Mouse (Mus musculus) CH12.LX (cell line): ENCODE measurements around the gene F2rl1. TPM values are rescaled to one million over a fixed set of nuclear protein-coding genes. Genes with fewer than 3 reads are reported as not detected.

Source experiments
- DNase-seq: peaks from one replicate; pipeline ENCODE4 v3.0.0-alpha.2; 2013; ENCODE audit errors: extremely low read depth
- H3K27ac ChIP-seq: 2 replicates; pipeline ENCODE4 v1.5.1; 2012; ENCODE audit warnings: low read depth, mild to moderate bottlenecking, control low read depth, moderate library complexity; ENCODE audit not compliant: insufficient read depth
- H3K27me3 ChIP-seq: replicated peaks from 2 replicates; pipeline ENCODE3; 2012; ENCODE audit warnings: inconsistent platforms
- H3K36me3 ChIP-seq, 2 experiments: replicated peaks in 1 of 2; 2 replicates each; pipeline versions ENCODE3 to v1.6.1; 2012; ENCODE audit warnings: inconsistent platforms in 1 of 2, low read length in 1 of 2, mild to moderate bottlenecking in 1 of 2, mixed read lengths in 1 of 2, moderate library complexity in 1 of 2; ENCODE audit not compliant: control insufficient read depth in 1 of 2, insufficient read depth in 1 of 2
- H3K4me1 ChIP-seq, 2 experiments: 2 replicates each; pipeline ENCODE4 v1.6.1; 2012; ENCODE audit warnings: inconsistent platforms in 1 of 2, moderate library complexity in 1 of 2; ENCODE audit not compliant: insufficient read depth in 2 of 2, control insufficient read depth in 1 of 2
- H3K4me2 ChIP-seq: 2 replicates; pipeline ENCODE4 v1.6.1; 2012; ENCODE audit warnings: low read depth, mild to moderate bottlenecking, control low read depth; ENCODE audit not compliant: poor library complexity, insufficient read depth, severe bottlenecking
- H3K4me3 ChIP-seq, 3 experiments: fragments of 150-350 bp in 1 of 3; sonication (generic) in 1 of 3; replicated peaks in 1 of 3; 2 replicates each; pipeline versions ENCODE3 to v1.5.1; 2011 to 2012; ENCODE audit warnings: low read depth in 2 of 3, low read length in 2 of 3, mild to moderate bottlenecking in 2 of 3, moderate library complexity in 2 of 3, control low read depth in 1 of 3, improper control_type of control experiment in 1 of 3, inconsistent platforms in 1 of 3, mixed read lengths in 1 of 3; ENCODE audit not compliant: poor library complexity in 1 of 3
- H3K79me2 ChIP-seq: replicated peaks from 2 replicates; pipeline ENCODE4 v1.6.1; 2012; ENCODE audit warnings: mild to moderate bottlenecking, moderate library complexity; ENCODE audit not compliant: control insufficient read depth, poor library complexity, insufficient read depth, severe bottlenecking; ENCODE audit errors: extremely low read depth
- H3K9ac ChIP-seq: 2 replicates; pipeline ENCODE4 v1.6.1; 2012; ENCODE audit warnings: low read depth, mild to moderate bottlenecking, control low read depth, moderate library complexity; ENCODE audit not compliant: insufficient read depth
- H3K9me3 ChIP-seq: replicated peaks from 2 replicates; pipeline ENCODE3; 2012; ENCODE audit warnings: low read length, inconsistent platforms, mixed read lengths
- BHLHE40 ChIP-seq: IDR thresholded peaks from 2 replicates; pipeline ENCODE4 v1.6.1; 2011; ENCODE audit warnings: mild to moderate bottlenecking, low read depth, low read length, improper control_type of control experiment
- CHD1 ChIP-seq: IDR thresholded peaks from 2 replicates; pipeline ENCODE4 v1.6.1; 2012; ENCODE audit warnings: low read depth, low read length, improper control_type of control experiment, inconsistent platforms
- CHD2 ChIP-seq: IDR thresholded peaks from 2 replicates; pipeline ENCODE4 v1.6.1; 2011; ENCODE audit warnings: low read length, improper control_type of control experiment
- E2F4 ChIP-seq: IDR thresholded peaks from 2 replicates; pipeline ENCODE4 v1.6.1; 2011; ENCODE audit warnings: low read depth, low read length, improper control_type of control experiment; ENCODE audit not compliant: insufficient replicate concordance
- EP300 ChIP-seq: IDR thresholded peaks from 2 replicates; pipeline ENCODE4 v1.6.1; 2011; ENCODE audit warnings: low read length, improper control_type of control experiment
- ETS1 ChIP-seq: conservative IDR thresholded peaks from 2 replicates; pipeline ENCODE4 v1.6.1; 2012; ENCODE audit warnings: low read depth, mild to moderate bottlenecking, inconsistent platforms, low read length, improper control_type of control experiment, moderate library complexity
- GABPA ChIP-seq: IDR thresholded peaks from 2 replicates; pipeline ENCODE4 v1.6.1; 2012; ENCODE audit warnings: low read depth, low read length, improper control_type of control experiment, inconsistent platforms; ENCODE audit not compliant: insufficient replicate concordance
- JUN ChIP-seq: IDR thresholded peaks from 2 replicates; pipeline ENCODE4 v1.6.1; 2011; ENCODE audit warnings: low read depth, mild to moderate bottlenecking, low read length, improper control_type of control experiment, moderate library complexity; ENCODE audit not compliant: insufficient read depth
- JUND ChIP-seq: conservative IDR thresholded peaks from 2 replicates; pipeline ENCODE4 v1.6.1; 2011; ENCODE audit warnings: low read depth, low read length, improper control_type of control experiment
- KAT2A ChIP-seq: IDR thresholded peaks from 2 replicates; pipeline ENCODE4 v1.6.1; 2012; ENCODE audit warnings: low read length, improper control_type of control experiment, inconsistent platforms; ENCODE audit not compliant: insufficient replicate concordance
- MAFK ChIP-seq: IDR thresholded peaks from 2 replicates; pipeline ENCODE4 v1.6.1; 2011; ENCODE audit warnings: low read length, improper control_type of control experiment; ENCODE audit not compliant: insufficient replicate concordance
- MAX ChIP-seq: IDR thresholded peaks from 2 replicates; pipeline ENCODE4 v1.6.1; 2011; ENCODE audit warnings: low read length, improper control_type of control experiment
- MXI1 ChIP-seq: IDR thresholded peaks from 2 replicates; pipeline ENCODE4 v1.6.1; 2011; ENCODE audit warnings: mild to moderate bottlenecking, low read depth, low read length, improper control_type of control experiment
- MYC ChIP-seq: IDR thresholded peaks from 2 replicates; pipeline ENCODE4 v1.6.1; 2011; ENCODE audit warnings: low read depth, mild to moderate bottlenecking, improper control_type of control experiment, low read length
- NELFE ChIP-seq: IDR thresholded peaks from 2 replicates; pipeline ENCODE4 v1.6.1; 2011; ENCODE audit warnings: low read depth, low read length, improper control_type of control experiment
- NRF1 ChIP-seq: IDR thresholded peaks from 2 replicates; pipeline ENCODE4 v1.6.1; 2014; ENCODE audit warnings: low read depth, mild to moderate bottlenecking, inconsistent platforms, low read length, improper control_type of control experiment, moderate library complexity
- PAX5 ChIP-seq: IDR thresholded peaks from 2 replicates; pipeline ENCODE4 v1.6.1; 2012; ENCODE audit warnings: low read length, inconsistent platforms, mixed read lengths
- POLR2A ChIP-seq: IDR thresholded peaks from 2 replicates; pipeline ENCODE4 v1.6.1; 2011; ENCODE audit warnings: low read depth, mild to moderate bottlenecking, improper control_type of control experiment, low read length
- RCOR1 ChIP-seq: conservative IDR thresholded peaks from 2 replicates; pipeline ENCODE4 v1.6.1; 2012; ENCODE audit warnings: low read depth, mild to moderate bottlenecking, inconsistent platforms, low read length, improper control_type of control experiment
- SIN3A ChIP-seq: IDR thresholded peaks from 2 replicates; pipeline ENCODE4 v1.6.1; 2012; ENCODE audit warnings: low read length, improper control_type of control experiment, inconsistent platforms
- SMC3 ChIP-seq: IDR thresholded peaks from 2 replicates; pipeline ENCODE4 v1.6.1; 2011; ENCODE audit warnings: low read depth, low read length, improper control_type of control experiment
- TCF12 ChIP-seq: IDR thresholded peaks from 2 replicates; pipeline ENCODE4 v1.6.1; 2014; ENCODE audit warnings: low read depth, mild to moderate bottlenecking, inconsistent platforms, low read length, improper control_type of control experiment
- USF1 ChIP-seq: IDR thresholded peaks from 2 replicates; pipeline ENCODE4 v1.6.1; 2014; ENCODE audit warnings: low read depth, mild to moderate bottlenecking, inconsistent platforms, low read length, improper control_type of control experiment
- USF2 ChIP-seq: conservative IDR thresholded peaks from 2 replicates; pipeline ENCODE4 v1.6.1; 2011; ENCODE audit warnings: low read depth, low read length, improper control_type of control experiment
- ZKSCAN1 ChIP-seq: IDR thresholded peaks from 2 replicates; pipeline ENCODE4 v1.6.1; 2012; ENCODE audit warnings: low read depth, inconsistent platforms, low read length, improper control_type of control experiment, borderline replicate concordance
- ZMIZ1 ChIP-seq: IDR thresholded peaks from 2 replicates; pipeline ENCODE4 v1.6.1; 2012; ENCODE audit warnings: low read depth, mild to moderate bottlenecking, inconsistent platforms, low read length, improper control_type of control experiment
- dilution Hi-C: fragments of 300-500 bp; cut with MboI; formaldehyde crosslinking; loops from 2 replicates; pipeline ENCODE4 v1.14.3; 2020; ENCODE audit warnings: low sequenced_read_pairs; ENCODE audit not compliant: extremely low pct_unique_long_range_greater_than_20kb, extremely low pct_ligation_motif_present
- in situ Hi-C: fragments of 300-500 bp; cut with MboI; formaldehyde crosslinking; loops from 3 replicates; pipeline ENCODE4 v1.14.3; 2019; ENCODE audit warnings: low sequenced_read_pairs, low pct_ligation_motif_present, low pct_unique_long_range_greater_than_20kb, mixed read lengths
- polyA plus RNA-seq: library from polyadenylated mRNA; unstranded; fragments of >175 nt; gene quantifications from 2 replicates; pipeline ENCODE4 v1.2.1, GENCODE M21; 2012; ENCODE audit warnings: low read depth; ENCODE audit not compliant: insufficient read length
- total RNA-seq, 2 experiments: library from RNA; depleted of rRNA; stranded (reverse); fragments of 300-350 nt in 1 of 2; fragments of >200 nt in 1 of 2; gene quantifications; 2 replicates each; pipeline ENCODE4 v1.2.3; 2012 to 2014

F2rl1 gene
- total and polyA plus RNA-seq, 3 experiments: not detected

DNA sequence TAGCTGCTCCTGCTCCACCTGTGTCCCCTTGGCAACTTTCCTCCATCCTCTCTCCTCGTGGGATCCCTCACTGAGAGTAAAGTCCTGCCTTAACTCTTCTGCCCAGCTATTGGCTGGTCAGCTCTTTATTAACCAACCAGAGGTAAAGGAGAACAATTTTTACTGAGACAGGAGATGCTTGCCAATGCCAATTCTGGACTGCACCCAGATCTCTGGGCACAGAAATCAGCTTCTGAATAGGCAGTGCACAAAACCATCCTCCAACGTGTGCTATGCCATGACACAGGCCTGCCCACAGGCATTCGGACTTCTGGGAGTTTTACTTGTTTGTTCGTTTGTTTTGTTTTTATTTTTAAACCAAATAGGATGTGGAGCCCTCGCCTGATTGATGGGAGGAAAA, 13.0 kb upstream of the F2rl1 start (continued):
- no peak for TF ChIP-seq ETS1
- no peak for TF ChIP-seq SIN3A

- no peak for DNase-seq
- H3K4me2 ChIP-seq: no peak overlapping the region
- no peaks in the 10 kb centered on the region for H3K36me3 ChIP-seq
- H3K27me3 ChIP-seq: peaks cover 4% of the 10 kb centered on the region
- no peak overlapping the region for H3K9ac ChIP-seq
- no peak overlapping the region for H3K4me3 ChIP-seq
- peaks cover 0 to 2% of the 10 kb centered on the region in 2 experiments; a peak in 2 of 4 replicates for H3K4me1 ChIP-seq
- TF ChIP-seq BHLHE40 (no peak), ZMIZ1 (no peak), CHD2 (no peak), JUN (no peak), MXI1 (no peak), JUND (no peak), RCOR1 (no peak), MYC (no peak), EP300 (no peak), CHD1 (no peak), KAT2A (no peak), POLR2A (no peak), NELFE (no peak), USF2 (no peak)
- H3K9me3 ChIP-seq: no peaks in the 10 kb centered on the region
- H3K27ac ChIP-seq: no peak overlapping the region
- in situ Hi-C loops (no loop called here), dilution Hi-C loops (no loop called here)
- no peaks in the 10 kb centered on the region for H3K79me2 ChIP-seq
Measured at GRCm38 (mm10) chr13:95536117-95536493, 11.1 kb upstream of the F2rl1 start.

- H3K4me2 ChIP-seq: no peak overlapping the region
- no peaks in the 10 kb centered on the region for H3K79me2 ChIP-seq
- H3K9ac ChIP-seq: no peak overlapping the region
- no peak overlapping the region for H3K4me3 ChIP-seq
- no peak overlapping the region for H3K27ac ChIP-seq
- dilution Hi-C loops: no loop called here
- H3K4me1 ChIP-seq: peaks cover 0 to 3% of the 10 kb centered on the region in 2 experiments; a peak in 2 of 4 replicates
- no peak for TF ChIP-seq SMC3
- no peak for TF ChIP-seq MAFK
- TF ChIP-seq CHD2: no peak
- TF ChIP-seq CHD1: no peak
- TF ChIP-seq RCOR1: no peak
- TF ChIP-seq TCF12: no peak
- TF ChIP-seq NRF1: no peak
- no peak for TF ChIP-seq USF2
- no peak for TF ChIP-seq ZKSCAN1
- TF ChIP-seq PAX5: no peak
- no peak for TF ChIP-seq MAX
- no peak for TF ChIP-seq POLR2A
- TF ChIP-seq E2F4: no peak
- no peak for TF ChIP-seq GABPA
- TF ChIP-seq BHLHE40: no peak
- no peak for TF ChIP-seq MXI1
- TF ChIP-seq USF1: no peak
- H3K27me3 ChIP-seq: peaks cover 4% of the 10 kb centered on the region
- H3K9me3 ChIP-seq: no peaks in the 10 kb centered on the region
- DNase-seq: no peak
- in situ Hi-C loops: no loop called here
- no peaks in the 10 kb centered on the region for H3K36me3 ChIP-seq
Measured at GRCm38 (mm10) chr13:95535461-95536116, 10.6 kb upstream of the F2rl1 start.
